Mouse (Mus musculus) heart, adult 2 months (tissue): Measurements from ENCODE around the gene Trpm5. TPM values are rescaled to one million over a fixed set of nuclear protein-coding genes. Genes with fewer than 3 reads are reported as not detected.

Experiments
- DNase-seq, 2 experiments: peaks; one replicate each; pipeline ENCODE4 v3.0.0; 2021
- H3K27ac ChIP-seq: fragments of 200-600 bp; 2 replicates; pipeline ENCODE4 v1.8.1; 2022
- H3K27me3 ChIP-seq: fragments of 200-500 bp; 2 replicates; pipeline ENCODE4 v1.6.1; 2012; ENCODE audit warnings: mild to moderate bottlenecking, low read length, inconsistent platforms, mixed read lengths; ENCODE audit not compliant: control insufficient read depth, insufficient read depth
- H3K36me3 ChIP-seq: fragments of 200-500 bp; 2 replicates; pipeline ENCODE4 v1.6.1; 2012; ENCODE audit warnings: low read length, inconsistent platforms; ENCODE audit not compliant: control insufficient read depth, insufficient read depth
- H3K4me1 ChIP-seq: fragments of 200-500 bp; 2 replicates; pipeline ENCODE4 v1.6.1; 2011; ENCODE audit warnings: low read length; ENCODE audit not compliant: control insufficient read depth, insufficient read depth
- H3K4me3 ChIP-seq: fragments of 200-600 bp; 2 replicates; pipeline ENCODE4 v1.8.1; 2022
- H3K79me2 ChIP-seq: fragments of 200-500 bp; replicated peaks from 2 replicates; pipeline ENCODE4 v1.6.1; 2012; ENCODE audit warnings: mild to moderate bottlenecking, inconsistent platforms, low read length, moderate library complexity, mixed read lengths; ENCODE audit not compliant: control insufficient read depth, insufficient read depth
- H3K9ac ChIP-seq: fragments of 200-500 bp; 2 replicates; pipeline ENCODE4 v1.6.1; 2012; ENCODE audit warnings: low read depth, mild to moderate bottlenecking, control low read depth, inconsistent platforms, low read length, mixed read lengths
- CTCF ChIP-seq: fragments of 200-600 bp; IDR thresholded peaks from 2 replicates; pipeline ENCODE4 v1.8.1; 2022; ENCODE audit warnings: antibody characterized with exemption, mild to moderate bottlenecking, moderate library complexity
- EP300 ChIP-seq: fragments of 200-500 bp; IDR thresholded peaks from 2 replicates; pipeline ENCODE4 v1.6.1; 2011; ENCODE audit warnings: low read depth, low read length, control low read depth; ENCODE audit not compliant: insufficient read depth
- POLR2A ChIP-seq: fragments of 200-500 bp; IDR thresholded peaks from 2 replicates; pipeline ENCODE4 v1.6.1; 2011; ENCODE audit warnings: mild to moderate bottlenecking, low read depth, low read length, control low read depth; ENCODE audit not compliant: insufficient read depth
- WGBS: fragments of 180-500 bp; shearing (Covaris S2); methylation state at CpG from one replicate; pipeline ENCODE4 v1.1.7; 2018; 5-methylcytosine and 5-hydroxymethylcytosine counted together
- intact Hi-C: fragments of 180-260 bp; cut with DNase I; formaldehyde crosslinking; loops from one replicate; pipeline ENCODE4 v1.15.1; 2025
- polyA plus RNA-seq: library from polyadenylated mRNA; depleted of rRNA; stranded (reverse); fragments of >200 nt; gene quantifications from 2 replicates; pipeline ENCODE4 v1.2.3, GENCODE M21; 2012
- total RNA-seq, 2 experiments: library from RNA; stranded (reverse); gene quantifications; 2 replicates each; pipeline ENCODE4 v1.2.3; 2021

The Trpm5 gene
- total and polyA plus RNA-seq, 3 experiments, result 0.08 TPM; not detected in 2

- H3K4me1 ChIP-seq, result peaks cover 25% of the 10 kb centered on the region
- DNase-seq, result no peak
- H3K27me3 ChIP-seq, result no peaks in the 10 kb centered on the region
- WGBS, result 48% methylated on average over 2 of the region's 2 CpGs
- H3K9ac ChIP-seq, result no peak overlapping the region
- H3K27ac ChIP-seq, result no peak overlapping the region
- TF ChIP-seq EP300 (no peak), POLR2A (no peak), CTCF (no peak)
- no peaks in the 10 kb centered on the region for H3K36me3 ChIP-seq
- intact Hi-C loops, result loop anchor here (2.0 to 5.0 kb wide), 2 partner anchors 17 to 129 kb away; partner anchors contain the start of gene Tspan32
- H3K79me2 ChIP-seq, result no peaks in the 10 kb centered on the region
- H3K4me3 ChIP-seq, result no peak overlapping the region
Measured at GRCm38 (mm10) chr7:143136125-143136524, 41.7 kb upstream of the Trpm5 start.

DNA sequence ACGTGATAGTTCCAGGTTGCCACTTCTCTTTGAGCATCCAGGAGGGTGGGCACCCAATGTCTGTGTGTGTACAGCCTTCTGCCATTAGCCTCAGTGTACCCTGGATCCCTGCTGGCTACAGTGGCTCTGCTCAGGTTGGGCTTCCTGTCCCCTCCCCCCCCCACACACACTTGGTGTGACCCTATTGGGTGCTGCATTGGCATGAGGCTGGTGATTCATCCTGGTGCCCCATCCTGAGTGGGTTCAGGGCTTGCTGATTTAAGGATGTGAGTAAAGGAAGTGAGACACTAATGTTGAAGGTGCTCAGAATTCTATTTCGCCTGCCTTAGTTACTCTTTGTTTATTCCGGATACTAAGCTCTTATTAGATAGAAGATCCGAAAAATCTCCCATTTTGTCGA is 38.4 kb upstream of the Trpm5 start:
- intact Hi-C loops, result no loop called here
- Histone ChIP-seq H3K36me3 (no peaks in the 10 kb centered on the region), H3K79me2 (no peaks in the 10 kb centered on the region), H3K27me3 (no peaks in the 10 kb centered on the region), H3K4me3 (no peak overlapping the region), H3K27ac (no peak overlapping the region), H3K9ac (no peak overlapping the region), H3K4me1 (peaks cover 12% of the 10 kb centered on the region)
- 79% methylated on average over 5 of the region's 5 CpGs for WGBS
- TF ChIP-seq EP300 (no peak), POLR2A (no peak), CTCF (no peak)
- DNase-seq, result no peak

DNA sequence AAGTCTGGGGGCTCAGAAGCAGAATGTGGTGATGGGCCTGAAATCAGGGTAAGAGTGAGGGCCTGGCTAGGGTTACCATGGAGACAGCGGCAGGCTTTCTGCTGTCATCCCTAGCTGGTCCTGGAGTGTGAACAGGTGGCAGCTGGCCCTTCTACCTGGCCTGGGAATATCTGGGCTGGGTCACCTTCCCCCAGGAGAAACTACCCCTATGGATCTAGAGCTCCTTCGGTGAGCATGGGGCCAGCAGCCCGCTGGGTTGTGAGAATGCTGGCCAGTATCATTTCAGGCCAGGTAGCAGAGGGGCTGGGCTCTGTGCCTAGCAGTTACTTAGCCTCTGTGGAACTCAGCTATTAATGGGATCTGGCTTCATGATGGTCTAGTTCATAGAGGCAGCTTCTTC is 30.5 kb upstream of the Trpm5 start:
- peak overlapping the region; percentile 55 for H3K9ac ChIP-seq
- H3K4me3 ChIP-seq, result no peak overlapping the region
- 54% methylated on average over 3 of the region's 3 CpGs for WGBS
- H3K79me2 ChIP-seq, result no peaks in the 10 kb centered on the region
- DNase-seq, result peak in 1 of 2 experiments; percentile 58
- intact Hi-C loops, result loop anchor here (2.0 kb wide), 2 partner anchors 14 kb away; no protein-coding TSS in a partner anchor
- TF ChIP-seq CTCF (no peak), POLR2A (0 out of 2 replicates have a peak, but pooled peaks have one; percentile 34)
- no peaks in the 10 kb centered on the region for H3K27me3 ChIP-seq
- H3K4me1 ChIP-seq, result peaks cover 21% of the 10 kb centered on the region
- H3K36me3 ChIP-seq, result no peaks in the 10 kb centered on the region
- peak overlapping the region; percentile 88 for H3K27ac ChIP-seq

DNA sequence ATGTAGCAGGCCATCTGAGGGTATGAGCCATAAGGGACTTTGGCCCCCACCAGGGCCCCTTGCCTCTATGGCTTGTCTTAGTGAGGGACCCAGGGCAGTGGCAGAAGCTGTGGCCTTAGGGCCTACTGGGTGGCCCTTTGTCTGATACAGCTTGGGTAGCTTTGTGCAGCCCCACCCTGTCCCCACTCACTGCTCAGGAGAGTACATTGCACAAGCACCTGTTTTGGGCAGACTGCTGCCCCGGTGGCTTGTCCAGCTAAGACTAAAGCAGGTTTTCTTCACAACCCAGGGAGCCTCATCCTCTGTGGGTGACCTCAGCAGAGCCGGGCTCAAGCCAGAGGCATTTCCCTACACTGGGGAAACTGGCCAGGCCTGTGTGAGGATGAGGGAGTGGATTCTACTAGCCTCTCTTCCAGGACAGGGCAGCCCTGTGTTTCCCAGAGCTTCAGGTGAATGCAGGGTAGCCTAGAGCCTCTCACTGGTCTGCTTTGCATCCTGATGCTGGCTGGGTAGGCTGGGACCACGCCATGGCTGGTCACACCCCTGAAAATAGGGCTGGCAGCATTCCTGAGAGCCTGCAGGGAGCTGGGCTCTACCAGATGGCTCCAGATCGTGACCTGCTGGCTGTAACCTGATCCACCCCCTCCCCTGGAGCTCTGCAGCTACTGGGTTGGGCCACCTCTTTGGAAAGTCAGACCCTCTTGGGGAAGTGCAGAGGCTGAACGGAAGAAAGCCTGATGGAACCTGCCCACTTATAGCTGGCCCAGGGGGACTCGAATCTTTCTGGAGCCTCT is 29.6 kb upstream of the Trpm5 start:
- intact Hi-C loops, result loop anchor here (2.0 kb wide), 2 partner anchors 13 to 15 kb away; no protein-coding TSS in a partner anchor
- Histone ChIP-seq H3K36me3 (no peaks in the 10 kb centered on the region), H3K79me2 (no peaks in the 10 kb centered on the region), H3K27me3 (no peaks in the 10 kb centered on the region), H3K27ac (peak overlapping the region; percentile 88), H3K4me3 (no peak overlapping the region), H3K4me1 (peaks cover 27% of the 10 kb centered on the region), H3K9ac (peak overlapping the region; percentile 55)
- TF ChIP-seq CTCF (no peak), EP300 (peak; percentile 72)
- WGBS, result 30% methylated on average over 6 of the region's 6 CpGs
- DNase-seq, result peak; percentile 73 to 86

- DNase-seq, result peak; percentile 72 to 86
- H3K4me1 ChIP-seq, result peaks cover 29% of the 10 kb centered on the region
- intact Hi-C loops, result no loop called here
- H3K27me3 ChIP-seq, result no peaks in the 10 kb centered on the region
- 46% methylated on average over 5 of the region's 5 CpGs for WGBS
- H3K79me2 ChIP-seq, result no peaks in the 10 kb centered on the region; the same call in 1 of the 2 replicates
- H3K9ac ChIP-seq, result peak overlapping the region; percentile 34; the same call in 1 of the 2 replicates
- no peaks in the 10 kb centered on the region for H3K36me3 ChIP-seq
- no peak overlapping the region for H3K4me3 ChIP-seq
- H3K27ac ChIP-seq, result peak overlapping the region; percentile 88
- TF ChIP-seq POLR2A, result no peak
- 0 out of 2 replicates have a peak, but pooled peaks have one; percentile 52 for TF ChIP-seq EP300
Measured at GRCm38 (mm10) chr7:143122191-143122590, 27.7 kb upstream of the Trpm5 start.

DNA sequence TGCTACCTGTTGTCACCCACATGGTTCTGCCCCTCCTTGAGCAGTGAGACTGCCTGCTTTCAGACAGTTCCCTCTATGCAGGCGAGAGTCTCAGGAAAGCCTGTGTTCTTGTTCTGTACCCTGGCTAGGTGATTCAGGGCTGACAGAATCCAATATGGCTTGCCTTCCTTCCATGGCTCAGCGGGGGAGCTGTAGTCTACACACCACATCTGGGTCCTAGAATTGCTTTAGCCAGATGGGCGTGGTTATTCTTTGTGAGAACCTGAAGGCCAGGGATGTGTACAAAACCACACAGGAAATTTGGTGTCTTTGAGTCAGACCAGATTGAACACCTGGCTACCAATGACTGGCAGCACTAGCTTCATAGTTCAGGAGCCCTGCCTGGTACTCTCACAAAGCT is 25.4 kb upstream of the Trpm5 start:
- H3K36me3 ChIP-seq, result no peaks in the 10 kb centered on the region
- no peak for TF ChIP-seq EP300
- no peak for TF ChIP-seq CTCF
- TF ChIP-seq POLR2A, result no peak
- H3K4me3 ChIP-seq, result no peak overlapping the region
- DNase-seq, result no peak
- intact Hi-C loops, result loop anchor here (2.0 kb wide), 1 partner anchor 17 kb away; no protein-coding TSS in a partner anchor
- WGBS, result 65% methylated on average over 3 of the region's 3 CpGs
- no peaks in the 10 kb centered on the region for H3K27me3 ChIP-seq
- peaks cover 28% of the 10 kb centered on the region for H3K4me1 ChIP-seq
- no peak overlapping the region for H3K9ac ChIP-seq
- peak overlapping the region; percentile 88 for H3K27ac ChIP-seq
- no peaks in the 10 kb centered on the region; the same call in 1 of the 2 replicates for H3K79me2 ChIP-seq
